In the genomic region with DNA sequence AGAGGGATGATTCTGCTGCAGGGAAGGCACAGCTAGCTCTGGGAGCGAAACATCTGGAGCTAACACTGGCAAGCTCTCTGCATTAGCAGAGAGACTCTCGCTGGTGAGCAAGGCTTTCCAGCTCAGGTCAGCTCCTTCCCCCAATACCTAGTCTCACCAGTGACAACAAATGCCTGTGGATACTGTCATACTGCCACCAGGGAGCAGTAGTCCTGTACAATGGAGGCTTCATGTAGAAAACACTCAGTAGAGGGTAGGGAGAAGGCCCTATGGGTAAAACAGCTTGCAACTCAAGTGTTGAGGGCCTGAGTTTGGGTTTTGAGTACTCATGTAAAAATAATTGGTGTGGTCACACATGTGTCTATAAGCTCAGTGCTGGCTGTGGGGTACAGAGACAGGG, we compare ENCODE assay signal across 14 mouse cellular contexts.
DNase-seq lines count a peak whose midpoint lies in the region; ATAC-seq lines count a peak whose summit lies in the region.
"Had no signal": no experiment of that assay in that cellular context is flagged by ENCODE, and none has a peak within 500 bp of the region (broad histone marks: within the 10 kb centered on the region; RNA-seq: fewer than 3 reads in every experiment).

No protein-coding gene starts in this region.

- peak; percentile 17 for DNase-seq in hindbrain, embryonic 11.5 days (ENCODE audit: low spot score)
- peak; percentile 45 for DNase-seq in midbrain, embryonic 14.5 days
- no peak for DNase-seq in midbrain, embryonic 10.5 days (ENCODE audit: low spot score)
- DNase-seq in ZHBTc4 (ENCODE audit: low read depth, low spot score) = peak; percentile 4
- DNase-seq in splenic B cell, adult 2 months (ENCODE audit: low read depth, low spot score) = peak; percentile 67
- no peak for DNase-seq in left cerebral cortex, postnatal 14 days (ENCODE audit: low spot score in 2 of 2)
- DNase-seq: cerebellum, postnatal 36 days; kidney, postnatal 36 days; right cerebral cortex, postnatal 14 days had no signal

- no peak for ATAC-seq in hindbrain, embryonic 11.5 days (ENCODE audit: low FRiP score)
- ATAC-seq in hindbrain, embryonic 16.5 days = no peak
- no peak for ATAC-seq in midbrain, embryonic 14.5 days (ENCODE audit: low FRiP score, low TSS enrichment)
- ATAC-seq in kidney, embryonic 14.5 days (ENCODE audit: low FRiP score, low TSS enrichment) = no peak

- intact Hi-C loops in left cerebral cortex, postnatal 14 days (cut with DNase I) = no loop called here

- H3K36me3 ChIP-seq in hindbrain, embryonic 11.5 days (ENCODE audit: control insufficient read depth, insufficient read depth, low read length) = no peaks in the 10 kb centered on the region
- no peaks in the 10 kb centered on the region for H3K36me3 ChIP-seq in hindbrain, embryonic 16.5 days (ENCODE audit: control insufficient read depth, insufficient read depth, low read length)
- no peaks in the 10 kb centered on the region for H3K36me3 ChIP-seq in midbrain, embryonic 14.5 days (ENCODE audit: control insufficient read depth, insufficient read depth, low read length)
- H3K36me3 ChIP-seq in midbrain, embryonic 10.5 days = no peaks in the 10 kb centered on the region
- no peaks in the 10 kb centered on the region; the same call in 1 of the 2 replicates for H3K36me3 ChIP-seq in splenic B cell, adult 2 months (ENCODE audit: control insufficient read depth, insufficient read depth, low read length, poor library complexity, severe bottlenecking)
- H3K36me3 ChIP-seq in kidney, embryonic 14.5 days (ENCODE audit: control insufficient read depth, insufficient read depth, low read length) = no peaks in the 10 kb centered on the region
- H3K36me3 ChIP-seq: G1E; heart, embryonic 15.5 days; limb, embryonic 13.5 days had no signal

- no peak overlapping the region for H3K27ac ChIP-seq in hindbrain, embryonic 11.5 days (ENCODE audit: low read depth, low read length)
- H3K27ac ChIP-seq in hindbrain, embryonic 16.5 days (ENCODE audit: low read depth, low read length) = no peak overlapping the region
- H3K27ac ChIP-seq in midbrain, embryonic 14.5 days (replicated peaks; ENCODE audit: low read depth, low read length) = no peak overlapping the region
- H3K27ac ChIP-seq in midbrain, embryonic 10.5 days (replicated peaks) = no peak overlapping the region
- H3K27ac ChIP-seq in kidney, embryonic 14.5 days (ENCODE audit: low read depth, low read length) = no peak overlapping the region
- H3K27ac ChIP-seq: heart, embryonic 15.5 days; limb, embryonic 13.5 days had no signal

- H3K27me3 ChIP-seq in hindbrain, embryonic 11.5 days (ENCODE audit: control insufficient read depth, insufficient read depth, low read length) = no peaks in the 10 kb centered on the region
- H3K27me3 ChIP-seq in hindbrain, embryonic 16.5 days (replicated peaks; ENCODE audit: control insufficient read depth, insufficient read depth, low read length) = no peaks in the 10 kb centered on the region
- peaks cover 20% of the 10 kb centered on the region; the same call in 1 of the 2 replicates for H3K27me3 ChIP-seq in midbrain, embryonic 14.5 days (ENCODE audit: control insufficient read depth, insufficient read depth, low read length)
- H3K27me3 ChIP-seq in midbrain, embryonic 10.5 days (ENCODE audit: low read depth, poor library complexity, severe bottlenecking) = peaks cover 26% of the 10 kb centered on the region; the same call in 1 of the 2 replicates
- peaks cover 1% of the 10 kb centered on the region; the same call in 1 of the 2 replicates for H3K27me3 ChIP-seq in splenic B cell, adult 2 months (ENCODE audit: control insufficient read depth, insufficient read depth, low read length, poor library complexity, severe bottlenecking)
- no peaks in the 10 kb centered on the region for H3K27me3 ChIP-seq in kidney, embryonic 14.5 days (ENCODE audit: control insufficient read depth, insufficient read depth, low read length)
- H3K27me3 ChIP-seq: heart, embryonic 15.5 days; limb, embryonic 13.5 days had no signal

- H3K9me3 ChIP-seq in hindbrain, embryonic 11.5 days (ENCODE audit: control insufficient read depth, low read length) = no peaks in the 10 kb centered on the region
- H3K9me3 ChIP-seq in hindbrain, embryonic 16.5 days (ENCODE audit: control insufficient read depth, low read length) = no peaks in the 10 kb centered on the region
- no peaks in the 10 kb centered on the region for H3K9me3 ChIP-seq in midbrain, embryonic 14.5 days (ENCODE audit: control insufficient read depth, low read length)
- H3K9me3 ChIP-seq in midbrain, embryonic 10.5 days (replicated peaks) = no peaks in the 10 kb centered on the region
- no peaks in the 10 kb centered on the region for H3K9me3 ChIP-seq in kidney, embryonic 14.5 days (ENCODE audit: control insufficient read depth, low read length)
- H3K9me3 ChIP-seq: heart, embryonic 15.5 days; limb, embryonic 13.5 days had no signal

- no peaks in the 10 kb centered on the region for H3K4me1 ChIP-seq in hindbrain, embryonic 11.5 days (replicated peaks; ENCODE audit: control insufficient read depth, insufficient read depth, low read length)
- no peaks in the 10 kb centered on the region for H3K4me1 ChIP-seq in hindbrain, embryonic 16.5 days (ENCODE audit: control insufficient read depth, insufficient read depth, low read depth, low read length)
- H3K4me1 ChIP-seq in midbrain, embryonic 14.5 days (ENCODE audit: control insufficient read depth, insufficient read depth, low read length) = 0 out of 2 replicates have a peak, but pooled peaks cover 3% of the 10 kb centered on the region
- H3K4me1 ChIP-seq in midbrain, embryonic 10.5 days = peaks cover 14% of the 10 kb centered on the region; the same call in 1 of the 2 replicates
- H3K4me1 ChIP-seq in kidney, embryonic 14.5 days (ENCODE audit: control insufficient read depth, insufficient read depth, low read length) = no peaks in the 10 kb centered on the region

- no peak overlapping the region for H3K4me2 ChIP-seq in hindbrain, embryonic 11.5 days (replicated peaks; ENCODE audit: low read depth, low read length)
- H3K4me2 ChIP-seq in hindbrain, embryonic 16.5 days (ENCODE audit: low read length) = no peak overlapping the region
- H3K4me2 ChIP-seq in midbrain, embryonic 14.5 days (ENCODE audit: low read length) = no peak overlapping the region
- H3K4me2 ChIP-seq in kidney, embryonic 14.5 days (replicated peaks; ENCODE audit: low read depth, low read length) = no peak overlapping the region
- H3K4me2 ChIP-seq: heart, embryonic 15.5 days; limb, embryonic 13.5 days had no signal

- H3K4me3 ChIP-seq in hindbrain, embryonic 11.5 days (ENCODE audit: low read depth, low read length) = no peak overlapping the region
- no peak overlapping the region for H3K4me3 ChIP-seq in hindbrain, embryonic 16.5 days (ENCODE audit: low read length)
- no peak overlapping the region for H3K4me3 ChIP-seq in midbrain, embryonic 14.5 days (replicated peaks; ENCODE audit: low read depth, low read length)
- no peak overlapping the region for H3K4me3 ChIP-seq in midbrain, embryonic 10.5 days
- no peak overlapping the region for H3K4me3 ChIP-seq in kidney, embryonic 14.5 days (ENCODE audit: low read length)
- H3K4me3 ChIP-seq: heart, embryonic 15.5 days; limb, embryonic 13.5 days had no signal

- WGBS in hindbrain, embryonic 11.5 days = 79% methylated on average over 2 of the region's 2 CpGs
- WGBS in hindbrain, embryonic 16.5 days = 71% methylated on average over 2 of the region's 2 CpGs
- 79% methylated on average over 2 of the region's 2 CpGs for WGBS in midbrain, embryonic 14.5 days
- WGBS in midbrain, embryonic 10.5 days = 74% methylated on average over 2 of the region's 2 CpGs
- 76% methylated on average over 2 of the region's 2 CpGs for whole genome bisulfite sequencing in kidney, embryonic 14.5 days

- no peak overlapping the region for H3K9ac ChIP-seq in hindbrain, embryonic 11.5 days (ENCODE audit: low read depth, low read length)
- no peak overlapping the region for H3K9ac ChIP-seq in hindbrain, embryonic 16.5 days (ENCODE audit: low read depth, low read length)
- no peak overlapping the region for H3K9ac ChIP-seq in midbrain, embryonic 14.5 days (replicated peaks; ENCODE audit: low read length)
- H3K9ac ChIP-seq in kidney, embryonic 14.5 days (ENCODE audit: low read depth, low read length) = no peak overlapping the region
- H3K9ac ChIP-seq: heart, embryonic 15.5 days; limb, embryonic 13.5 days had no signal

Comparison
In these comparisons a context has a peak if more than half of its experiments do, and no peak if none do; other contexts are left out.
1. DNase-seq: peak in hindbrain, embryonic 11.5 days (single experiment), midbrain, embryonic 14.5 days (single experiment), ZHBTc4 (single experiment) and splenic B cell, adult 2 months (single experiment); none in midbrain, embryonic 10.5 days (single experiment) and left cerebral cortex, postnatal 14 days (0 of 2).